Comparison of ENCODE assay signal across 8 mouse cellular contexts in the genomic region with DNA sequence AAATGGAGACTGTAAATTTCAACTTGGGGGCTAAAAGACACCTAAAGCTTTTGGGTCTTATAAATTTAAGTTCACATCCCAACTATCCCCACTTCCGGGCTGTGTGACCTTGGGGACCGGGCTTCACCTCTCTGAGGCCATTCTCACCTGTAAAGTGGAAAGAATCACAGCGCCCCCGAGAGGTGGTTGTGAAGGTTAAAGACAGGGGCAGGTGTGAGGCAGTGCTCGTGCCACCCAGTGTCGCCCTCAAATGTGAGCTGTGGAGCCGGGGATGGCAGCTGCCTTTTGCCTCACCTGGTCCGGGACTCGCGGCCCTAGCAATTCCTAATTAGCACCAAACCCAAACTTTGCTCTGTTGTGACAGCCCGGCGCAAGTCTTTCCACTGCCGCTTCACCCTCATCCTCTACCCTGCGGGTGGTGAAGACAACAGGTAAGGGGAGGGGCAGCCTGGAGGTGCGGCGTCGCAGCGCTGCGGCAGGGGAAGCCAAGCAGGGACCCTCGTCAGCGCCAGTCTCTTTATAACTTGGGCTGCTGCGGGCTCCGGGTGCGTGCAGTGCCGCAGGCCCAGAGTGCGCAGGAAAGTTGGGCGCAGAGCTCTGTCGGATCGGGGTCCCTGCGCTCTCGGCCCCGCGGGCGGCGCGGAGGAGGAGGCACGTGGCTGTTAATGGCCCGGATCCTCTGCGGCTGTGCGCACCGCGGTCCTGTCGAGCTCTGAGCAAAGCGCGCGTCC. TPM values are rescaled to one million over a fixed set of nuclear protein-coding genes. Genes with fewer than 3 reads are reported as not detected.
A peak's percentile ranks its signal among the peaks of the same experiment; 100 is the strongest.
DNase-seq lines count a peak whose midpoint lies in the region; ATAC-seq and TF ChIP-seq lines count a peak whose summit lies in the region.

No protein-coding gene starts in this region.

- H3K27ac ChIP-seq in testis, adult 2 months (ENCODE audit: control insufficient read depth, insufficient read depth, low read depth, low read length), result no peak overlapping the region
- H3K27ac ChIP-seq in limb, embryonic 12.5 days, result no peak overlapping the region
- no peak overlapping the region for H3K27ac ChIP-seq in stomach, postnatal 0 days (replicated peaks)

- ATAC-seq in limb, embryonic 12.5 days (ENCODE audit: insufficient number of reproducible peaks, insufficient read depth, low FRiP score, low TSS enrichment, low read depth), result no peak
- no peak for ATAC-seq in stomach, postnatal 0 days (ENCODE audit: low FRiP score, low TSS enrichment)

- peaks cover 5% of the 10 kb centered on the region for H3K4me1 ChIP-seq in testis, adult 2 months (ENCODE audit: control insufficient read depth, insufficient read depth, low read length)
- H3K4me1 ChIP-seq in limb, embryonic 12.5 days (replicated peaks), result peaks cover 15% of the 10 kb centered on the region
- no peaks in the 10 kb centered on the region for H3K4me1 ChIP-seq in stomach, postnatal 0 days (replicated peaks; ENCODE audit: control insufficient read depth, insufficient read depth)

- WGBS in limb, embryonic 12.5 days, result 3% methylated on average over 46 of the region's 46 CpGs
- 3% methylated on average over 43 of the region's 46 CpGs for WGBS in stomach, postnatal 0 days

- H3K36me3 ChIP-seq in testis, adult 2 months (ENCODE audit: control insufficient read depth, insufficient read depth, low read length), result no peaks in the 10 kb centered on the region
- H3K36me3 ChIP-seq in limb, embryonic 12.5 days, result no peaks in the 10 kb centered on the region
- no peaks in the 10 kb centered on the region for H3K36me3 ChIP-seq in stomach, postnatal 0 days (ENCODE audit: control insufficient read depth, insufficient read depth, low read length)

- H3K9ac ChIP-seq in limb, embryonic 12.5 days (replicated peaks), result 0 out of 2 replicates have a peak overlapping the region, but pooled peaks have one; percentile 46
- no peak overlapping the region for H3K9ac ChIP-seq in stomach, postnatal 0 days (ENCODE audit: low read length)

- H3K9me3 ChIP-seq in limb, embryonic 12.5 days, result no peaks in the 10 kb centered on the region
- H3K9me3 ChIP-seq in stomach, postnatal 0 days (ENCODE audit: control insufficient read depth, low read length), result no peaks in the 10 kb centered on the region

- TF ChIP-seq CTCF in testis, adult 2 months (IDR thresholded peaks at IDR 0.05; ENCODE audit: control insufficient read depth, insufficient read depth, insufficient replicate concordance, low read depth, low read length), result no peak
- 0 out of 2 replicates have a peak, but pooled peaks have one; percentile 3 for TF ChIP-seq CTCF in stomach, postnatal 0 days (IDR thresholded peaks at IDR 0.05; ENCODE audit: low read depth)

- H3K4me3 ChIP-seq in testis, adult 2 months (ENCODE audit: control insufficient read depth, low read depth, low read length), result peak overlapping the region; percentile 30
- peak overlapping the region; percentile 55 for H3K4me3 ChIP-seq in limb, embryonic 12.5 days (replicated peaks)
- H3K4me3 ChIP-seq in stomach, postnatal 0 days (ENCODE audit: low read depth, low read length), result peak overlapping the region; percentile 37

- peak; percentile 24 for DNase-seq in embryo, embryonic 10 days (ENCODE audit: low spot score)
- no peak for DNase-seq in embryo, embryonic 10.5 days (ENCODE audit: low spot score)
- no peak for DNase-seq in testis, postnatal 14 days (ENCODE audit: low spot score)
- no peak for DNase-seq in stomach, postnatal 0 days (ENCODE audit: low spot score)
- DNase-seq in B cell, adult 2 months, result no peak
- DNase-seq in adrenal gland, adult (ENCODE audit: inconsistent age in 2 of 2, low spot score in 1 of 2), result no peak

- H3K27me3 ChIP-seq in testis, adult 2 months (ENCODE audit: control insufficient read depth, insufficient read depth, low read length), result no peaks in the 10 kb centered on the region; the same call in 1 of the 2 replicates
- peaks cover 90% of the 10 kb centered on the region for H3K27me3 ChIP-seq in limb, embryonic 12.5 days
- H3K27me3 ChIP-seq in stomach, postnatal 0 days (ENCODE audit: control insufficient read depth, insufficient read depth, low read length), result peaks cover 11% of the 10 kb centered on the region; the same call in 1 of the 2 replicates

- no peak for TF ChIP-seq POLR2A in testis, adult 2 months (IDR thresholded peaks at IDR 0.05; ENCODE audit: control insufficient read depth, low read depth, low read length)

- H3K4me2 ChIP-seq in limb, embryonic 12.5 days, result peak overlapping the region; percentile 94
- peak overlapping the region; percentile 58 for H3K4me2 ChIP-seq in stomach, postnatal 0 days (replicated peaks; ENCODE audit: low read depth)

- TF ChIP-seq EP300 in stomach, postnatal 0 days (optimal IDR thresholded peaks at IDR 0.05), result no peak

RNA-seq across cellular contexts. Expression of a gene that starts 16.0 kb away (rescaled TPM):
- 0.26 and 0.33 TPM in 2 replicates for polyA plus RNA-seq in testis, adult 2 months (2012; rRNA removed)
- polyA plus RNA-seq in limb, embryonic 12.5 days (2016; fragmentation: Nextera tagmentation; extraction: Ambion mirVana), result 0.74 and 1.2 TPM in 2 replicates
- 0.24 and 0.41 TPM in 2 replicates for polyA plus RNA-seq in stomach, postnatal 0 days (2015; fragmentation: Nextera tagmentation; extraction: Ambion mirVana)

RNA-seq across cellular contexts. Expression of a gene that starts 34.8 kb away (rescaled TPM):
- 7.6 and 9.3 TPM in 2 replicates for polyA plus RNA-seq in testis, adult 2 months (2012; rRNA removed)
- polyA plus RNA-seq in limb, embryonic 12.5 days (2016; fragmentation: Nextera tagmentation; extraction: Ambion mirVana), result 43.7 TPM in 2 replicates
- 21.7 and 25.3 TPM in 2 replicates for polyA plus RNA-seq in stomach, postnatal 0 days (2015; fragmentation: Nextera tagmentation; extraction: Ambion mirVana)

RNA-seq across cellular contexts. Expression of a gene that starts 59.5 kb away (rescaled TPM):
- 131 and 134 TPM in 2 replicates for polyA plus RNA-seq in testis, adult 2 months (2012; rRNA removed)
- polyA plus RNA-seq in limb, embryonic 12.5 days (2016; fragmentation: Nextera tagmentation; extraction: Ambion mirVana), result 0.46 and 0.54 TPM in 2 replicates
- polyA plus RNA-seq in stomach, postnatal 0 days (2015; fragmentation: Nextera tagmentation; extraction: Ambion mirVana), result 0.05 and 0.06 TPM in 2 replicates

Comparison
In these comparisons a context has a peak if more than half of its experiments do, and no peak if none do; other contexts are left out.
1. RNA of a gene that starts 59.5 kb away (polyA plus RNA-seq): 131 to 134 TPM in testis, adult 2 months; 0.46 to 0.54 TPM in limb, embryonic 12.5 days and 0.05 to 0.06 TPM in stomach, postnatal 0 days; every median in the first group is over 10 times any median in the second.
2. Peak in every context shown above with its lines, with median percentiles within 50 percentile points of each other: H3K4me3 ChIP-seq.